Mouse (Mus musculus): ENCODE measurements around the gene 3425401B19Rik. TPM values are rescaled to one million over a fixed set of nuclear protein-coding genes. Genes with fewer than 3 reads are reported as not detected.

The 3425401B19Rik gene
- polyA plus RNA-seq, 1 experiment from 2014 or later = 0.65 TPM

DNA sequence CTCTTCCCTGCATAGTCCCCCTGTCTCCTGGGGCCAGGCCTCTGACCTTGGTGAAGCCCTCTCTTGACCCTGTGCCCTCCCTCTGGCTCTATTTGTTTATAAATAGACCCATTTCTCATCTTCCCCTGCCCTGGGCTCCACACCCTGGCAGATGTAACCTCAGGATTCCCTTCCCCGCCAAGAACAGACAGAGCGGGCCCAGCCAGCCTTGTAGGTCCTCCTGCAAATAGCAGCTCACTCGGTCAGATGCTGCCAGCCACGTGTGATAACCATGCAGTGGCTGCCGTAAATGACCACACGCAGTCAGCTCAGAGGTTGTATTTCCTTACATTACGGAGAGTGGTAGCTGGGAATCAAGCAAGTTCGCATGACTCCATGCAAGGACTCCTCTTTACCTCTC is 22.8 kb upstream of the 3425401B19Rik start:
- no peaks in the 10 kb centered on the region for H3K9me3 ChIP-seq (replicated peaks; ENCODE audit: control insufficient read depth, low read length)
- 49% methylated on average over 8 of the region's 8 CpGs for WGBS
- no peak overlapping the region for H3K27ac ChIP-seq (ENCODE audit: low read length)
- no peak overlapping the region for H3K4me3 ChIP-seq (replicated peaks; ENCODE audit: low read length)
- no peak overlapping the region for H3K9ac ChIP-seq (ENCODE audit: low read length)
- no peaks in the 10 kb centered on the region for H3K27me3 ChIP-seq (ENCODE audit: control insufficient read depth, insufficient read depth, low read length)
- no peaks in the 10 kb centered on the region for H3K4me1 ChIP-seq (ENCODE audit: control insufficient read depth, insufficient read depth, low read length)
- no peaks in the 10 kb centered on the region for H3K36me3 ChIP-seq (ENCODE audit: control insufficient read depth, insufficient read depth, low read length)
- ATAC-seq (ENCODE audit: insufficient read depth, low FRiP score) = no peak
- no peak overlapping the region for H3K4me2 ChIP-seq (ENCODE audit: low read depth, low read length)

DNA sequence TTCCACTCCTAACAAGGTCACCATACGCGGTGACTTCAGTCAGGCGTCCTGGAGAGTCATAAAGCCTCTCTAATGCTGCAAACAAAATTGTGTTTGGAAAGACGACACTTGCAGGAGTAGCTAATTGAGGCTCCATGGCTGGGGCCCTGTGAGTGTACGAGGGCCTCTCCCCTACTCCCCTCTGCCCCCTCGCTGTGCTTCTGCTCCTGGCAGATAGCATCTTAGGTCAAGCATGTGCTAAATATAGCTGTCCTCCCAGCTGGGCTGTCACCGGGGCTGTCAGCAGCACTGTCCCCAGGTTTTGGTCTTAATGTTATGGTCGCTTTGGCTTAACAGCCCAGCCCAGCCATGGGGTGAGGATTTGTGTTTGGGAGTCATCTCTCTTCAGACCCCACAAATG is 15.9 kb upstream of the 3425401B19Rik start:
- Histone ChIP-seq H3K27ac (ENCODE audit: low read length) (no peak overlapping the region), H3K9ac (ENCODE audit: low read length) (no peak overlapping the region), H3K4me3 (replicated peaks; ENCODE audit: low read length) (no peak overlapping the region), H3K27me3 (ENCODE audit: control insufficient read depth, insufficient read depth, low read length) (no peaks in the 10 kb centered on the region), H3K4me1 (ENCODE audit: control insufficient read depth, insufficient read depth, low read length) (no peaks in the 10 kb centered on the region), H3K9me3 (replicated peaks; ENCODE audit: control insufficient read depth, low read length) (no peaks in the 10 kb centered on the region), H3K4me2 (ENCODE audit: low read depth, low read length) (no peak overlapping the region), H3K36me3 (ENCODE audit: control insufficient read depth, insufficient read depth, low read length) (no peaks in the 10 kb centered on the region)
- no peak for ATAC-seq (ENCODE audit: insufficient read depth, low FRiP score)
- 38% methylated on average over 8 of the region's 8 CpGs for WGBS

DNA sequence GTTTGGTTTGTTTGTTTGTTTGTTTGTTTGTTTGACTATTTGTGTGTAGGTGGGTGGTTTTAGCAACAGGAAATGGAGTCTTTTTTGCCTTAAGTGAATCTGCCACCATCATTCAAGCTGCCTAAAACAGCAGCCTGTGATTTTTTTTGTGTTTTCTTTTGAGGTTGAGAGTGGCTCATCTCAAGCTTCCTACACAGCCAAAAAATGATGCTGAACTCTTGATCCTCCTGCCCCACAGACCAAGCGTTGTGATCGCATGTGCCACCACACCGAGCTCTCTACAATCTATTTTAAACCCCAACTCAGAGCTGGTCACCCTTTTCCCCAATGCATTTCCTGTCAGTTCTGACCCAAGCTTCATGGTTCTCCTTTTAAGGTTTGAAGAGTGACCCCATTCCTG is 13.5 kb upstream of the 3425401B19Rik start:
- no peaks in the 10 kb centered on the region for H3K4me1 ChIP-seq (ENCODE audit: control insufficient read depth, insufficient read depth, low read length)
- H3K4me3 ChIP-seq (replicated peaks; ENCODE audit: low read length) = no peak overlapping the region
- H3K9ac ChIP-seq (ENCODE audit: low read length) = no peak overlapping the region
- ATAC-seq (ENCODE audit: insufficient read depth, low FRiP score) = no peak
- 78% methylated on average over 3 of the region's 3 CpGs for WGBS
- no peak overlapping the region for H3K4me2 ChIP-seq (ENCODE audit: low read depth, low read length)
- no peaks in the 10 kb centered on the region for H3K36me3 ChIP-seq (ENCODE audit: control insufficient read depth, insufficient read depth, low read length)
- no peaks in the 10 kb centered on the region for H3K9me3 ChIP-seq (replicated peaks; ENCODE audit: control insufficient read depth, low read length)
- no peaks in the 10 kb centered on the region for H3K27me3 ChIP-seq (ENCODE audit: control insufficient read depth, insufficient read depth, low read length)
- no peak overlapping the region for H3K27ac ChIP-seq (ENCODE audit: low read length)

DNA sequence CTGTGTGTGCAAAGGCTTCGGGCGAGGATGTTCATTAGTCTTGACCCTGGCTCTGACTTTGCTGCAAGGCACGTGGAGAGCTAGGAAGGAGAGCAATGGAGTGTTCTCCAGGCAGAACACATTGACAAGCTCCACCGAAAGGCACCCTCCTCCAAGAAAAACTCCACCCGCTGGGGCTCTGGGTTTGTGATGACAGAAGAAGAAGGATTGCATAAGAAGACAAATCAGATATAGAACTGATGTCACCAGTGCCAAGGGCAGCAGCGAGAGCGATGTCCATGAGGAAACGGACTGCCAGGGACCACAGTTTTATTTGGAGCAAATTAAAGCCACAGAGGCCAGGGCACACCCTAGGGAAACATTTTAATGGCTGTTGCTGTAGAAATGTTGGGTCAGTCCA is 12.7 kb upstream of the 3425401B19Rik start:
- H3K4me2 ChIP-seq (ENCODE audit: low read depth, low read length) = no peak overlapping the region
- no peaks in the 10 kb centered on the region for H3K36me3 ChIP-seq (ENCODE audit: control insufficient read depth, insufficient read depth, low read length)
- no peaks in the 10 kb centered on the region for H3K4me1 ChIP-seq (ENCODE audit: control insufficient read depth, insufficient read depth, low read length)
- no peak overlapping the region for H3K4me3 ChIP-seq (replicated peaks; ENCODE audit: low read length)
- WGBS = 79% methylated on average over 8 of the region's 8 CpGs
- no peaks in the 10 kb centered on the region for H3K9me3 ChIP-seq (replicated peaks; ENCODE audit: control insufficient read depth, low read length)
- no peak overlapping the region for H3K27ac ChIP-seq (ENCODE audit: low read length)
- H3K9ac ChIP-seq (ENCODE audit: low read length) = no peak overlapping the region
- ATAC-seq (ENCODE audit: insufficient read depth, low FRiP score) = no peak
- no peaks in the 10 kb centered on the region for H3K27me3 ChIP-seq (ENCODE audit: control insufficient read depth, insufficient read depth, low read length)

DNA sequence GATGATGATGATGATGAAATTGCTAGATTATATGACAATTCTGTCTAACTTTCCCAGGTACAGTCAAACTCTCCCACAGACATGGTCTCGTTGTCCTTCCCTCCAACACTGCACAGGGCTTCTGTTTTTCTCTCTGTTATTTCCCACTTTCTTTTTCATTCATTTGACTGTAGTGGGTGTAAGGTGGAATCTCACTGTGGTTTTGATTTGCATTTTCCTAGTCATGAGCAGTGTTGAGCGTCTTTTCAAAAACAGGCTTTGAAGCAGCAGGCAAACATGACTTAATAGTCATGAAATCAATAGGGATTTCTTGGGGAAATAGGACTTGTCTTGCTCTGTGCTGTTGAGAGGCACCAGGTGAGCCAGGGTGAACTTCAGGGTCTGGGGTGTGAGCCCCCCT is 11.3 kb upstream of the 3425401B19Rik start:
- 83% methylated on average over 2 of the region's 2 CpGs for WGBS

DNA sequence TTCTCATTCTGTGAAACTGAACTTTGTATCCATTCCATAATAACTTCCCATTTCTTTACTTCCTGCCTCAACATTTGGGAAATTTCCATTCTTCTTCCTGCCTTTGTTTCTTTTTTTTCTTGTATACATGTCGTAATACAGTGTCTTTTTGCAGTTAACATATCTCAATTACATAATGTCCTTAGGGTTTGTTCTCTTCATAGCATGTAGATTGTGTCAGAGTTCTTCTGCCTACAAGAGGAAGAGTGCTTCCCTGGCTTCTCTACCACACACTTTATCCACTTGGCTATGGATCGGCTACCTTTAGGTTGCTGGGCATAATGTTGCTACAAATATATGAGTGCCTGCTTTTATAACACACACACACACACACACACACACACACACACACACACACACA is 10.8 kb upstream of the 3425401B19Rik start:
- no peaks in the 10 kb centered on the region for H3K4me1 ChIP-seq (ENCODE audit: control insufficient read depth, insufficient read depth, low read length)
- no peaks in the 10 kb centered on the region for H3K27me3 ChIP-seq (ENCODE audit: control insufficient read depth, insufficient read depth, low read length)
- H3K4me2 ChIP-seq (ENCODE audit: low read depth, low read length) = no peak overlapping the region
- H3K4me3 ChIP-seq (replicated peaks; ENCODE audit: low read length) = no peak overlapping the region
- 82% methylated on average over 2 of the region's 2 CpGs for WGBS
- H3K9me3 ChIP-seq (replicated peaks; ENCODE audit: control insufficient read depth, low read length) = no peaks in the 10 kb centered on the region
- H3K36me3 ChIP-seq (ENCODE audit: control insufficient read depth, insufficient read depth, low read length) = no peaks in the 10 kb centered on the region
- no peak overlapping the region for H3K27ac ChIP-seq (ENCODE audit: low read length)
- H3K9ac ChIP-seq (ENCODE audit: low read length) = no peak overlapping the region
- ATAC-seq (ENCODE audit: insufficient read depth, low FRiP score) = no peak

More for the DNA sequence above, 11.3 kb upstream of the 3425401B19Rik start:
- H3K27me3 ChIP-seq (ENCODE audit: control insufficient read depth, insufficient read depth, low read length) = no peaks in the 10 kb centered on the region
- no peaks in the 10 kb centered on the region for H3K9me3 ChIP-seq (replicated peaks; ENCODE audit: control insufficient read depth, low read length)
- H3K4me2 ChIP-seq (ENCODE audit: low read depth, low read length) = no peak overlapping the region
- H3K36me3 ChIP-seq (ENCODE audit: control insufficient read depth, insufficient read depth, low read length) = no peaks in the 10 kb centered on the region
- no peaks in the 10 kb centered on the region for H3K4me1 ChIP-seq (ENCODE audit: control insufficient read depth, insufficient read depth, low read length)
- no peak overlapping the region for H3K27ac ChIP-seq (ENCODE audit: low read length)
- no peak overlapping the region for H3K9ac ChIP-seq (ENCODE audit: low read length)
- ATAC-seq (ENCODE audit: insufficient read depth, low FRiP score) = no peak
- no peak overlapping the region for H3K4me3 ChIP-seq (replicated peaks; ENCODE audit: low read length)

DNA sequence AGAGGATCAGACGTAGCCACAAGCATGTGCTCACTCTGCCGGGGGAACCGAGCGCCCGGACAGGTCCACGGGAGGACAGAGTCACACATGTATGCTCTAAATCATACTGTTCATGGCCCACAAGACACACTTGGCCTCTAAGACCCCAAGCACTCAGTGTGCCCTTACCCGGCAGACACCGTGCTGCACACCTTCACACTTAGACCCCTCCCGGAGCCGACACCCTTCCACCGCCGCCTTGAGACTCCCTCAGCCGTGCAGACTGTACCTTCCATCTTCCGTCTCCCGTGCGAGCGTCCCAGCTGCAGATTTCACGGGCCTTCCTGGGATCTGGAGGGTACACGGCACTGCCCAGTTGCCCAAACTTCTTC is 373 bp downstream of the 3425401B19Rik start:
- Histone ChIP-seq H3K27ac (ENCODE audit: low read length) (no peak overlapping the region), H3K36me3 (ENCODE audit: control insufficient read depth, insufficient read depth, low read length) (no peaks in the 10 kb centered on the region), H3K4me3 (replicated peaks; ENCODE audit: low read length) (no peak overlapping the region), H3K4me1 (ENCODE audit: control insufficient read depth, insufficient read depth, low read length) (peaks cover 9% of the 10 kb centered on the region; the same call in 1 of the 2 replicates), H3K9ac (ENCODE audit: low read length) (no peak overlapping the region; the same call in 1 of the 2 replicates), H3K4me2 (ENCODE audit: low read depth, low read length) (0 out of 2 replicates have a peak overlapping the region, but pooled peaks have one; percentile 19), H3K27me3 (ENCODE audit: control insufficient read depth, insufficient read depth, low read length) (no peaks in the 10 kb centered on the region), H3K9me3 (replicated peaks; ENCODE audit: control insufficient read depth, low read length) (no peaks in the 10 kb centered on the region)
- ATAC-seq (ENCODE audit: insufficient read depth, low FRiP score) = no peak
- WGBS = 58% methylated on average over 19 of the region's 19 CpGs

DNA sequence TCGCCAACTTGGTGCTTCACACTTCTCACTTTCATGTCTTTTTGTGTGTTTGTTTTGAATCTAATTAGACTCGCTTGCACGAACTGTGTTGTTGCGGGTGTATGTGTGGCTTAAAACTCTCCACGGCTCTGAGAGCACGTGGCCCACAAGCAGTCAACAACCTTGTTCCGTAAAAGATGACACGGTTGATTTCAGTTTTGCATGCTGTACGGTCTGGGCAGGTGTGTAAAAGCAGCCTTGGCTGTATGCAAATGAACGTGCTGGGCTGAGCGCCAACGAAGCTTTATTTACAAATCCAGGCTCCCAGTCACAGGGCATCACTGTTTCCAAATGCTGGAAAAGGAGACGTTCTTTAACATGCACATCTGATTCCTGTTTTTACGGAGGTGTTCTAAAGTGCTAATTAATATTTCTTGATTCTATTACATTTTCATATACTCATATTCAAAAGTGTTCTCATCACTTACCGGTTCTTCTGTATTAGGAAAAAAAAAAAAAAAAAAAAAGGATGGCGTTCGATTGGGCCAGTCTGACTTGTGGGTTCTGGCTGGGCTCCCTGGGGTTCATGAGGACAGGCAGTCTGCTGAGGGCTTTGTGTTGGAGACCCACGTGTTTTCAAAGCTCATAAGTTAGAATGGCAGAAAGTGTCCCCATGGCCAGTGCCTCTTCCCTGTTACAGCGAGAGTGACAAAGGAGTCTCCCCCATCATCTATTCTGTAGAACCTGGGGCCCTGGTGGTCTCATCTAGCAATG is 935 bp downstream of the 3425401B19Rik start:
- no peak for ATAC-seq (ENCODE audit: insufficient read depth, low FRiP score)
- Histone ChIP-seq H3K27me3 (ENCODE audit: control insufficient read depth, insufficient read depth, low read length) (no peaks in the 10 kb centered on the region), H3K9me3 (replicated peaks; ENCODE audit: control insufficient read depth, low read length) (no peaks in the 10 kb centered on the region), H3K36me3 (ENCODE audit: control insufficient read depth, insufficient read depth, low read length) (no peaks in the 10 kb centered on the region), H3K4me3 (replicated peaks; ENCODE audit: low read length) (no peak overlapping the region), H3K27ac (ENCODE audit: low read length) (no peak overlapping the region), H3K9ac (ENCODE audit: low read length) (no peak overlapping the region), H3K4me2 (ENCODE audit: low read depth, low read length) (no peak overlapping the region), H3K4me1 (ENCODE audit: control insufficient read depth, insufficient read depth, low read length) (peaks cover 9% of the 10 kb centered on the region; the same call in 1 of the 2 replicates)
- 59% methylated on average over 19 of the region's 19 CpGs for WGBS

DNA sequence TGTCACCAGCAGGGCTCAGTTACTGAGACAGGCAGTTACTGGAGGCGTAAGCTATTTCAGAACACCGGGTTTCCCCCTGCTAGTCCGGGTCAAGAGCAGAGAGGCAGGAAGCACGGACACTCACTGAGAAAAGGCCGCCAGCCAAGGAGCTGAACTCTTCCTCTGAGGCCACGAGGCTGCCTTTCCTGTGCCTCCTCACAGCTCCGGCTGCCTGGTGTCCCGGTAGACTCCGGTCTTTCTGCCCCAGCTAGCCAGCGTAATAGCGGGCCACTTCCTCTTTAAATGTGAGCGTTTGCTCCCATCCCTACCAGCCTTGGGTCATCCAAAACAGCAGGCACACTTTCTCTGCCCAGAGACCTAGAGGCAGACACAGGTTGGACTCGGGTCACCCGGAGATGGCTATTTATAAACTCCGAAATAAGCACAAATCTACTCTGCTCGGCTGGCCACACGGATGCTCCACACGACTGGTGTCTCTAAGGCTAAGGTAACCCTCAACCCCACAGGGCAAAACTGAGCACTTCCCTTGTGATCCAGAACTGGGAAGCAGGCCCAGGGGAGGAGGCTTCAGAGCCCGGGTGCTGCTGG is 1.7 kb downstream of the 3425401B19Rik start:
- H3K9ac ChIP-seq (ENCODE audit: low read length) = no peak overlapping the region
- no peak for ATAC-seq (ENCODE audit: insufficient read depth, low FRiP score)
- no peaks in the 10 kb centered on the region for H3K36me3 ChIP-seq (ENCODE audit: control insufficient read depth, insufficient read depth, low read length)
- no peak overlapping the region for H3K27ac ChIP-seq (ENCODE audit: low read length)
- no peak overlapping the region for H3K4me3 ChIP-seq (replicated peaks; ENCODE audit: low read length)
- no peaks in the 10 kb centered on the region for H3K9me3 ChIP-seq (replicated peaks; ENCODE audit: control insufficient read depth, low read length)
- no peak overlapping the region for H3K4me2 ChIP-seq (ENCODE audit: low read depth, low read length)
- WGBS = 40% methylated on average over 19 of the region's 19 CpGs
- no peaks in the 10 kb centered on the region for H3K27me3 ChIP-seq (ENCODE audit: control insufficient read depth, insufficient read depth, low read length)
- H3K4me1 ChIP-seq (ENCODE audit: control insufficient read depth, insufficient read depth, low read length) = peaks cover 9% of the 10 kb centered on the region; the same call in 1 of the 2 replicates

All from stomach, embryonic 16.5 days (tissue).